Mouse (Mus musculus) cerebellum, postnatal 10 days (tissue): Measurements from ENCODE around the gene Ahnak.
A peak's percentile ranks its signal among the peaks of the same experiment; 100 is the strongest.
"Not testable (repeated sequence)": the region's sequence is repeated elsewhere in the genome, so short reads cannot be mapped to it uniquely, and the experiment has no call there.

Experiments
- DNase-seq, 2 experiments: peaks; one replicate each; pipeline ENCODE4 v3.0.0; 2021; ENCODE audit warnings: mixed read lengths in 2 of 2

Ahnak gene

DNA sequence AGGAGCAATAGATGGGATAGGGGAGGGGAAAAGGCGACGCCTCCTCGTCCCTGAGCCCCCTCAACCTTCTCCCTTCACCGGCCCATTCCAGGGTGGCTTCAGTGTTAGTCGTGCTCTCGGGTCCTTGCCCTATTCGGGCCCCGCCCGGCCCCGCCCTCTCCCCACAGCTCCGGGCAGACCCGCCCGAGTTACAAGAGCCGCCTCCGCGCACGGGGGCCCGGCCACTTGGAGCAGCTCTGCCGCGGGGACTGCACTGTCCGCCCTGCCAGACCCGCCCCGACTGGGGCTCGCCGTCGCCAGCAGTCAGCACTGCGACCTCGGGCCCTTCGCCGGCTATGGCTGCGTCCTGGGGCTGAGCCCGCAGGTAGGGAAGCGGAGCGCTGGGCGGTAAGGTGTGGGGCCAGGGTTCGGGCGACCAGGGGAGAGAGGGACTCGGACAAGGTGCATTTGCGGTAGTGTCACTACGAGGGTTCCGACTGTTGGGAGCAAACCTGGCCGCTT is at the start of gene Ahnak:
TSS of gene Ahnak (plus strand) at position 219 of the 501 bp plus-strand sequence.
- peak; percentile 49 to 55 for DNase-seq

DNA sequence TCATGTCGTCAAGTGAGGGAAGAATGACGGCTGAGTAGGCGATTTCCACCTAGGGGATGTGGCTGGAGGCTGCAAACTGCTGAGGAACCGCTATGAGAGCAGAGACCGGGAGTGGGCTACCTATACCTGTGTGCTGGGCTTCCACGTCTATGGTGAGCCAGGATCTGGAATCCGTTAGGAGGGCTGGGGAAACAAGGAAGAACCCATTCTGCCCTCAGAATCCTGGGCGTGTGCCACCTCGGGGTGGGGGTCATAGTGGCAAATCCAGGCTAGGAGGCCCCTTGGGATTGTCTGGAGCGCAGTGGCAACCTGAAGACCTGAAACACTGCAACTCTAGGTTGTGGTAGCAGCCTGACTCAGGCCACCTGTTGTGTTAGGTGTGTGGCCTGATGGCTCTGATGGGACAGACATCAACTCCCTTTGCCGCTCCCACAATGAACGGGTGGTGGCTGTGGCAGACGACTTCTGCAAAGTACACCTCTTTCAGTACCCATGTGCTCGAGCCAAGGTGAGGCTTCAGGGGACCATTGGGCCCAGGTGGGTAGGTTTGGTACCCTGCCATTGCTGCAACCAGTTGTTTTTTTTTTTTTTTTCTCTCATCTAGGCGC is 48.5 kb upstream of the Ahnak start:
- DNase-seq: peak; percentile 39 to 50

DNA sequence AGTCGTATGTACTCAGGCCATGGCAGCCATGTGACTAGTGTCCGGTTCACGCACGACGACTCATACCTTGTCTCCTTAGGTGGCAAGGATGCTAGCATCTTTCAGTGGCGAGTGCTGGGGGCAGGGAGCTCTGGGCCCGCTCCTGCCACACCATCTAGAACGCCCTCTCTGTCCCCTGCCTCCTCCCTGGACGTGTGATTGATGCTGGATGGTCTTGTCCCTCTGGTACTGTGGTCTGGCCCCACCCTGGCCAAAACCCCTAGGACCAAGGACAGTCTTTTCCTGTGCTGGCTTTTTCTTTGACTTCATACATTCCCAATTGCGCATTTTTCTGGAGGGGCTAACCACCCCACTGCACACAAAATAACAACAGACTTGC is 48.0 kb upstream of the Ahnak start:
- DNase-seq: peak in 1 of 2 experiments; percentile 37

DNA sequence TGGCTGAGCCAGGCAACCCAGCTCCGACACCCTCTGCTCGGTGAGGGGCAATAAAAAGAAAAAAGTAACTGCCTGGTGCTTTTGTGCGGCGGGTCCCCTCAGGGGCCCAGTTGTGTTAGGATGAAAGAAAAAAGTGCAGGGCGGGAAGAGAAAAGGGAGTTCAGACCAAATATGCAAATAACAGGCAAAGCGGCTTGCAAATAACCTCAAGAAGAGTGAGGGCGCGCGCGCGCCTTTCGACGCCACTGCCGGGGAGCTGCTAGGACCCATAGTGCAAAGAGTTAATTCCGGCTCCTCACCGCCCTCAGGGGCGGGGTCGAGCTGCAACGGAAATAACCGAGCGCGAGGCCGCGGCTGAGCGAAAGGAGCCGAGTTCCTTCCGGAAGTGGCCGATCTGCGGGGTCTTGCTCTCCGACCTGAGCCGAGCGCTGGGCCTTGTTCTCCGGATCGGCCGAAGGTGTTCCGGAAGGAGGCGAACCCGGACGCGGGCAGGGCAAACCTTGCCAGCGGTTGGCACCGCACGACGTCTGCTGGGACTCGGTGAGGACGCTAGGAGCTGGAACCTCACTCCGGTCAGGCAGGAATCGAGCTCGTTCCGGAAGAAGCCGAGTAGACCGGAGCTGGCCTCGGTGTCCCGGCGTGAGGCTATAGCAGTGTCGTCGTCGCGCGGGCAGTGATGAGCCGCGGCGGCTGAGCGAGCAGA is 47.4 kb upstream of the Ahnak start, which contains the start of gene Mta2:
TSS of gene Mta2 (plus strand) at position 361 of the 703 bp plus-strand sequence.
- DNase-seq: peak; percentile 99 to 100

DNA sequence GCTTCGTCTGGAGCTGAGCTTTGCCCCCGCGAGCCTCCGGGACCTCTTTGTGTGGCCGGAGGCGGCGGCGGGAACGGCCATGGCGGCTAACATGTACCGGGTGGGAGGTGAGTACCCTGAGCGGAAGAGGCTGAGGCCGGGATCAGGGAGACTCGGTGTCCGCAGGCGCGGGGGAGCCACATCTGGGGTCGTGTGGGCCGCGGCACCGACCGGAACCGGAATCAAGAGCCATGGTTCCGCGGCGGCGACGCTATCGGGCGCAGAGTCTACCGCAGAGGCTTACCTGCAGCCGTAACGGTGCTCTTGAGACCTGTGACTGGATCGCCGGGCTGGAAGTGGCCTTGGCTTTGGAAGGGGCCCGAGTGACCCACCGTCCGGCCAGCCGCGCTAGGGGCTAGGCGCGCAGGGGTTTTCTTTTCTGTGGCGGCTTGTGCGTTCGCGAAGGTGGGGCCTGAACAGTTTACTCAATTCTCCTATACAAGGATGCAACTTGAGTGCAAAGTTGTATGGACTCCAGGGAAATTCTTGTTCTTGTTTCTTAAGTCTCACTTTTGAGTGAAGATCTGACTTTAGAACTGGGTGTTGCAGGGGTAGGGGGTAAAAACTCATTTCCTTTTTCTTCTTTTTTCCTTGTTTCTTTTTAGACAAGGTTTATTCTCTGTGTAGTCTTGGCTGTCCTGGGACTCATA is 46.7 kb upstream of the Ahnak start:
- DNase-seq: no peak

DNA sequence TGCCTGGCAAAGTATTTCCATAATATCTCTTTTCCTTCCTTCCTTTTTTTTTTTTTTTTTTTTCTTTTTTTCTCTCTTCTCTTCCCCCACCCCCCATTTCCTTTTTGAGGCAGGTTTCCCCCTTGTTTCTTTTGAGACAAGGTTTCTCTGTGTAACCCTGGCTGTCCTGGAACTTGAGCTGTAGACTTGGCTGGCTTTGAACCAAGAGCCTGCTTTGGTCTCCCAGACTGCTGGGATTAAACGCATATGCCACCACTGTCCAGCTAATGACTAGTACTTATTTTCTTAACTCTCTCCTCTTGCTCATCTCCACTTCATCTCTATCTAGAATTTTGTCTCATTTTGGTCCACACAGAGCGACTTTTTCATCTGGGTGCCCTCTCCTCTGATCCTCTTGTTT is 46.0 kb upstream of the Ahnak start:
- no peak for DNase-seq

DNA sequence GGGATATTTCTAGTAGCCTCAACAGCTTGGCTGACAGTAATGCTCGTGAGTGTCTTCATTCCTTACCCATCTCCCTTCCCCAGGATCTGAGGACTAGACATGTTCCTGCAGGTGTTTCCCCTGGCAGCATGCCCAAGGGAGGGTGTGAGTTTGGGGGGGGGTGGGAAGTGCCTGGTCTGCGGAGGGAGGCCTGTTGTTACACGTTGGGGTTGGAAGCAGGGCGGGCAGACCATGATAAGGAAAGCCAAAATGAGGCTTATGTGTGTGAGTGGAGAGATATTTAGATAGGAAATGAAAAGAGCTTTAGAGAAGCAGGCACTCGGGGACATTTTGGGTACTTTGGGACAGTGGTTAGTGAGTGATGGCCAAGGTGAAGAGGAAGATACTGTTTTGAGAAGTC is 45.0 kb upstream of the Ahnak start:
- peak in 1 of 2 experiments; percentile 21 for DNase-seq

DNA sequence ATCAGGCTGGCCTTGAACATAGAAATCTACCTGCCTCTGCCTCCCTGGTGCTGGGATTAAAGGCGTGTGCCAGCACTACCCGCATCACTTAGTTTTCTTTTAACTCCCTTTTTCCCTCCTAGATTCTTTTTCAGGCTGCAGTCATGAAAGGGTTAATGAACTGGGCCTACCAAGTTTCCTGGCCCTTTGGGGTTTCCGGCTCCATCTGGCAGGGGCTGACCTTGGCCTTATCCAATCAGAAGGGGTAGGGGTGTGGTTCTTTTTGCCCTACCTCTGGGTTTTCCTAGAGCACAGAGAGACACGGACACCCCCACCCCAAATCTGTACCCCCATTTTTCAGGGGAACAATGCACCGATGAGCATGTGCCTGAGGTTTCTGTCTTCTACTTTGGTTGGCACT is 44.3 kb upstream of the Ahnak start:
- DNase-seq: peak; percentile 81 to 86

DNA sequence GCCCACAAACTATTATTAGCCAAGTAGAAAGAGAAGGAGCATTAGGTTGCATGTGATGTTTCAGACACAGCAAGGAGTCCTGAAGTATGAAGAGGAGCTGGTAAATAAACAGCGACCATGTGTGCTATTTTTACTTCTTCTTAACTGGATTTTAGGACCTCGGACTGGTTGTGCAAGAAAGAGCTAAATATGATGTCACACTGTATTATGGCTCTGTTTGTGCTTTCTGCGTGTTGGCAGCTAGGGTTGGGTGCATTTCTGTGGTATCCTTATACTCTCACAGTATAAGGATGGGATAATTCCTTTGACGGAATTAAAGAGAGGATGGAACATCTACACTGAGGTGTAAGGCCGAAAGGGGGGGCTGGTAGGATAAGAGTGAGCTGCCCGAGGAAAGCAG is 43.8 kb upstream of the Ahnak start:
- no peak for DNase-seq

DNA sequence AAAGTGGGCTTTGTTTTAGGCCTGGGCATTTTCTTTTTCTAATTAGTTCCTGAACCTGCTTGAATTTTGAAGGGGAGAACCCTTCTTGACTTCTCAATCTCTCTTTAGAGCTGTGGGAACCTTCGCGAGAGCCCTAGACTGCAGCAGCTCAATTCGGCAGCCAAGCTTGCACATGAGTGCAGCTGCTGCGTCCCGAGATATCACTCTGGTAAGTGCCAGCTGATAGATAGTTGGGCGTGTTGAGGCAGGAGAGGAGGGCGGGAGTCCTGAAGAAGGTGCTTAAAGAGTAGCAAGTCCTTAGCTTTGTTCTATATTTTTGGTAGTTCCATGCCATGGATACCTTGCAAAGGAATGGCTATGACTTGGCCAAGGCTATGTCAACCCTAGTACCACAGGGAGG is 42.2 kb upstream of the Ahnak start:
- no peak for DNase-seq

DNA sequence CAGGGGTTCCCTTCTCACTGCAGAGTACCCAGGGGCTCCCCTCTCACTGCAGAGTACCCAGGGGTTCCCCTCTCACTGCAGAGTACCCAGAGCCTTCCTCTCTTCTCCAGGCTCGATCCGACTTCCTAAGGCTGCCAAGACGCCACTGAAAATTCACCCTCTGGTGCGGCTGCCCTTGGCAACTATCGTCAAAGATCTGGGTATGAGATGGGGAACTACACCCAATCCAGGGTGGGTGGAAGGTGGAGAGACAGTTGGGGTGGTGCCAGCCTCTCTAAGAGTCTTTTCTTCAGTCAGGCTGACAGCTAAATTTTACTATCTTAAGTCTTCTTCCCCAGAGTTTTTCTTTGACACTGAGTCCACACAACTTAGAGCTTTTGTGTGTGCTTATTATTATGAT is 38.9 kb upstream of the Ahnak start:
- DNase-seq: no peak

DNA sequence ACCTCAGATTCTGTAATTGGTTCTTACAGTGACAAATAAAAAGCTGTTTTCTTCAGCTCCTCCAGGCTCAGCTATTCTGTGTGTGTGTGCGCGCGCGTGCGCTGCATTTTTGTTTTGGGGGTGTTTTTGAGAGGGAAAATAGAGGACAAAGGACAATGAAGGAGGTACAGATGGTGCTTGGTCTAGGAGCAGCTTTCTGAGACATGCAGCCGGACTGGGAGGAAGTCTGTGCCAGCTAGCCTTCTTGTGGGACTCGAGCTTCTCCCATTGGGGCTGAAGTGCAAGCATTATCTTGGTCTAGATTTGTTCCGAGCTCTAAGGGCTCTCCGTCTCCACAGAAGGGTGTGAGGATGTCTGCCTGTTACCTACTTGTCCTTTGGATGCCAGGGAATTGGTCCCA is 36.8 kb upstream of the Ahnak start:
- DNase-seq: no peak

DNA sequence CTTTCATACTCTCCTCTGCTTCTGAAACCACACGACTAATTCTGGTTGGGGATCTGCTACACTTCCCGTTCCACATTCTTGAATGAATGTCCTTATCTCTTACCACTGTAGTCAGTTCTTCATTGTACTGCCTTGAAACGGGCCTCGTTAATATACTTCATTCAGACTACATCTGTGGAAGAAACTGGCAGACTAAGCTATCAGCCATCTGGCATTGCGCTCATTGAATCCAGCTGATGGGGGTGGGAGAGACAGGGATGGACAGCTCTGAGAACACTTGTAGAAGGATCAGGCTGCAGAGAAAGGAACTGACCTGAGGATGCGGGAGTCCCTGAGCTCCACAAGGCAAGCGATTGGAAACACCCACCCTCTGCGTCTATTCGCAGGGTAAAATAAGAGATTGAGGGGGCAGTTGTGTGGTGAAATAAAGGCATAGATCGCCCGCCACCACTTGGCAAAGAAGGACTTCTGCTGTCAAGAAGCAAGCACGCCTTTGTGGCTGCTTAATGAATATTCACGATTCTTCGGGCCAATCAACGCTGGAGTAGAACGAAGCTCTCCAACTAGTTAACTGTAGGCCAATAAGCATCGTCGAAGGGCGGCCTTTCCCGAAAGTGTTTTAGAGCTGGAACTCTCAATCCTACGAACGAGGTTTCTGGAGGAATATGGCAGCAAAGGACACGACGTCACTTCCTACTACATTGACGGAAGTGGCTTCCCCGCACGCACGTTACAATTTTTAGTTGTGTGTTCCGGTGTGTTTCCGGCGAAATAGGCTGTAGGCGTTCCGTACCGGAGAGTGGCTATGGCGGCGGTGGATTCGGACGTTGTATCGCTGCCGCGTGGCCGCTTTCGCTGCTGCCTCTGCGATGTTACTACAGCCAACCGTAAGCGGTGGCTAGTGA is 35.7 kb upstream of the Ahnak start, which contains the start of gene Tut1:
TSS of gene Tut1 (plus strand) at position 713 of the 905 bp plus-strand sequence.
- DNase-seq: peak; percentile 92

DNA sequence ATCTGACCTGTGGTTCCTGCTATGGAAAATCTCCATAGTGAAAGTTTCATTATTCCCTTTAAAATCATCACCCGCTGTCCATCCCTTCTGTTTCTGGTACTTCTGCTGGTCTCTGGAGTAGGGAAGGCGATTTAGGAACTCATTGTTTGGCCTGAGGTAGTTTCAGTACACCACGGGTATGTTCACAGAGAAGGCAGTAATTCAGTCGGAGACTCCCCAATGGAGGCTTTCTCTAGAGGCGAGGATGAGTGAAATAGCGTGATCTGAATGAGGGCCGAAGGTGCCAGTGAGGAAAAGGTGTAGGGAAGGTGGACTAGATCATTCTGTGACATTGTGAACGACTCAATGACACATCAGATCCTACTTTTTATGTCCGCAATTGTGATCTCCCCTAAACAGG is 34.9 kb upstream of the Ahnak start:
- DNase-seq: no peak

DNA sequence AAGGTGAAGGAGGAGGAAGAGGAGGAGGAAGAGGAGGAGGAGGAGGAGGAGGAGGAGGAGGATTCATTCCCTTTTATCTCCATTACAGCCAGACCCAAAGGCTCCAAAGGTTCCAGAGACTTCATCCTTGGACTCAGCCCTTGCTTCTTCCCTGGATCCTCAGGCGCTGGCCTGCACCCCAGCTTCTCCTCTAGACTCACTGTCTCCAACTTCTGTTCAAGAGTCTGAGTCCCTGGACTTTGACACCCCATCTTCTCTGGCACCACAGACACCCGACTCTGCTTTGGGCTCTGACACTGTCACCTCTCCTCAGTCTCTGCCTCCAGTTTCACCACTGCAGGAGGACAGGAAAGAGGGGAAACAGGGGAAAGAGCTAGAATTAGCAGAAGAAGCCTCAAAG is 26.8 kb upstream of the Ahnak start:
- no peak for DNase-seq

DNA sequence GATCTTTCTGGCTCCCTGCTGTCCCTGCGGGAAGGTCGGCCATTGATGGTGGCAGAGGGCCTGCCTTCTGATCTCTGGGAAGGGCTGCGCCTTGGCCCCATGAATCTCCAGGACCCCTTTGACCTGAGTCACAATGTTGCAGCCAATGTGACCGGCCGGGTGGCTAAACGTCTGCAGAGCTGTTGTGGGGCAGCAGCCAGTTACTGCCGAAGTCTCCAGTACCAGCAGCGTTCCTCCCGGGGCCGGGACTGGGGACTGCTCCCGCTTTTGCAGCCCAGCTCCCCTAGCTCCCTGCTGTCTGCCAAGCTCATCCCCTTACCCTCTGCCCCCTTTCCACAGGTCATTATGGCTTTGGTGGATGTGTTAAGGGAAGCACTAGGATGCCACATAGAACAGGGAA is 24.0 kb upstream of the Ahnak start:
- DNase-seq: peak in 1 of 2 experiments; percentile 11

DNA sequence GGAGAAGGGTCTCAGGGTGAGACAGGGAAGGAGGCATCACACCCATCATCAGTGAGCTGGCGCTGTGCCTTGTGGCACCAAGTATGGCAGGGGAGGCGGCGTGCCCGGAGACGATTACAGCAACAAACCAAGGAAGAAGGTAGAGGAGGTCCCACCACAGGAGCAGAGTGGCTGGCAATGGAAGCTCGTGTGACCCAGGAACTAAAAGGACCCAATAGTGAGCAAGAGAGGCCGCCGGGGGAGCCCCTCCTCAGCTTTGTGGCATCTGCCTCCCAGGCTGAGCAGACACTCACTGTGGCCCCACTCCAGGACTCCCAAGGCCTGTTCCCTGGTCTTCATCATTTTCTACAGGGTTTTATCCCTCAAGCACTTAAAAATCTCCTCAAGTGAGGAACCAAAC is 23.3 kb upstream of the Ahnak start:
- peak; percentile 44 to 45 for DNase-seq

DNA sequence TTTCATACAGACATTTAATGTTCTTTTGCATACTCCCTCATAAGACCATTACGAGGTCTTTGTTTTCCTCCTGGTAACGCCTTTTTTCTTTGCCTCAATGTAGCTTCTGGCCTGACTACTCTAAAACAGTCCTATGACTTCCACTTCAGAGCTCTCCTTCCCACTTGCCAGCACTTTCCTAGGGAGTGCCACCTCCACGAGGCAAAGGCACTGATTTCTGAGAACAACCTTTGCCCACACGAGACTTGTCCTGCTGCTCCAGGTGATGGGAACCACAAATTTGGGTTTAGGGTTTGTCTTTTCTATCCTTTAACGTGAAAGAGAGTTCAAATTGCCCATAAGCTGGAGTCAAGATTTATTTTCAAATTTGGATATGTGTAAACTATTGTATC is 22.9 kb upstream of the Ahnak start:
- DNase-seq: no peak

DNA sequence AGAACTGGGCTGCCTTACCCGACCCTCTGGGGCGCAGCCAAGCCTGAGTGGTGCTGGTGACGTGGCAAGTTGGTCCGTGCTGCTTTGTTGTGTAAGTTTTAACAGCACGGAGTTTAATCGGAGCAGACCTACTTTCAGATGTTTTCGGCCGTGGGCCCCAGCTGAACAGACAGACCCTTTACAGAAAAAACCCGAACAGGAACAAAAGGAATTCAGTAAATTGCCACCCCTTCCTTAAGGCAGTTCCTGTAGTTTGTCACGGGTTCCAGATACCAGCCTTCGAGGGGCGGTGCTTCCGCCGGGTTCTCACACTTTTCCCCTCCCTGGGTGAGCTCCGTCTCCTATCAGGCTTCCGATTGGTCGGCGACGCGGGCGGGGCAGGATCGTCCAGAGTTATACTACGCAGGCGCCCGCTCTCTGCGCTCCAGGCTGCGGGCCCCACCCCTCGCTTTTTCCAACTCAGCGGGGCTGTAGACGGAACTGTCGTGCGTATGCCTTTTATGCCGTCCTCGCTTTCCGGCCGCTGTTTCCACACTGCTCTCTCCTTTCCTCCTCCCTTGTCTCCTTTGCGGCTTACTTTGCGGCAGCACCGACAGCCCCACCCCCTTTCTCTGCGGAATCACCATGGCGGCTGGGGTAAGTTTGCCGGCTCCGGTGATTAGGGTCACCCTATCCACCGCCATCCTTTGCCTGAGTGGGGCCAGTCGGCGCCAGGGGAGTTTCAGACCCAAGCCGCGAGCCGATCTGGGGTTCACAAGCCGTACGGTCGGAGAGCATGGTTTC is 22.3 kb upstream of the Ahnak start, which contains the start of gene Eef1g:
TSS of gene Eef1g (plus strand) at position 452 of the 783 bp plus-strand sequence.
- peak; percentile 97 to 99 for DNase-seq

DNA sequence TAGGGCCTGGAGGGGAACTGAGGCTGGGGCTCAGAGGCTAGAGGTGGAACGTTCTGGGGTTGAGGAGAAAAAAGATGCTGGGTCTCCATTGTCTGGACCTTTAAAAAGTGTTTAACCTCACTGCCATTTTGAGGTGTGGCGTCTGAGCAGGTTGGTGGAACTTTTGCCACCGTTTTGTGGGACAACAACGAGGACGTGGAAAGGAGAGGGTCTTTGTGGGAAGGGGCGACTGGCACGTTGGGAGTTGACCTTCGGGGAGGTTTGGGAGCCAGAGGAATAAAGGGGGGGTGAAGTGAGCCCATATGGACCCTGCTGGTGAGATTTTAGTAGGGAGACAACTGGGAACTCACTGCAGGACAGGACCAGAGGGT is 21.7 kb upstream of the Ahnak start:
- DNase-seq: peak in 1 of 2 experiments; percentile 33

DNA sequence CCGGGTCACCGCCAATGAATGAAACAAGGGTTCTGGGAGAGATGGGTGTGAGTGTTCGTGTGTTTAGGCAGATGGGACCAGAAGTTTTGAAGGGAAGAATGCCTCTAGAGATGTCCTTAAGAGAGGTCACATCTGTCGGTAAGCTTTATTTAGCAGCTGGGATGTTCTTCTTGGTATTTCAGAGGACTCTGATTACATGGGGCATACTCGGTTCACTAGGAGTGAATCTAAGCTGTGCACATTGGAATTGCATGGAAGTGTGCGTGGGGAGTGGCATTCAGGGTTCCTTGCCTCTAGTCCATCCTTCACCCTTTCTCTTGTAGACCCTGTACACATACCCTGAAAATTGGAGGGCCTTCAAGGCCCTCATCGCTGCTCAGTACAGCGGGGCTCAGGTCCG is 21.2 kb upstream of the Ahnak start:
- no peak for DNase-seq

DNA sequence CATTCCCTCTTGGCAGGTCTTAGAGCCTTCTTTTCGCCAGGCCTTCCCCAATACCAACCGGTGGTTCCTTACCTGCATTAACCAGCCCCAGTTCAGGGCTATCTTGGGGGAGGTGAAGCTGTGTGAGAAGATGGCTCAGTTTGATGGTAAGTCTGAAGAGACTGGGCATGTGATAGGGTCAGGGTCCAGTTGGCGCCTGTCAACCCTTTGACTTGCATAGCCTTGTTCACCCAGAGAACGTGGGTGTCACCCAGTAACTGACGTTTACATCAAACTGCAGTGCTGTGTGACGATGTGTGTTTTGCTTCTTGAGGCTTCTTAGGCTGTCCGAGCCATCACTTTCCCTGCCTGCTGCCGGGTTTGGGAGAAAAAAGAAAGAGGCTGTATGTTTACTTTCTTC is 16.6 kb upstream of the Ahnak start:
- DNase-seq: not testable (repeated sequence)
